Mouse (Mus musculus) G1E (cell line): ENCODE data around the gene Coro1a. TPM values are rescaled to one million over a fixed set of nuclear protein-coding genes. Genes with fewer than 3 reads are reported as not detected.
"Not testable (repeated sequence)": the region's sequence is repeated elsewhere in the genome, so short reads cannot be mapped to it uniquely, and the experiment has no call there.

Experiments used
- ATAC-seq: 2 replicates; pipeline ENCODE4 v1.8.0; 2016; ENCODE audit warnings: mild to moderate bottlenecking; ENCODE audit not compliant: insufficient number of reproducible peaks, poor library complexity, low FRiP score, severe bottlenecking; ENCODE audit errors: extremely low read depth
- DNase-seq: peaks from one replicate; pipeline ENCODE4 v3.0.0; 2012; ENCODE audit warnings: low spot score
- H3K27me3 ChIP-seq: 2 replicates; pipeline ENCODE4 v1.6.1; 2012; ENCODE audit warnings: mild to moderate bottlenecking, low read length, inconsistent platforms; ENCODE audit not compliant: insufficient read depth
- H3K36me3 ChIP-seq: replicated peaks from 2 replicates; pipeline ENCODE3; 2012; ENCODE audit warnings: mild to moderate bottlenecking, inconsistent platforms
- H3K4me1 ChIP-seq: 2 replicates; pipeline ENCODE4 v1.6.1; 2012; ENCODE audit warnings: low read depth, low read length, inconsistent platforms, mixed read lengths; ENCODE audit not compliant: insufficient read depth
- H3K4me3 ChIP-seq: 2 replicates; pipeline ENCODE4 v1.5.1; 2012; ENCODE audit warnings: low read depth, mild to moderate bottlenecking, inconsistent platforms, low read length, moderate library complexity, mixed read lengths
- H3K9me3 ChIP-seq: replicated peaks from 2 replicates; pipeline ENCODE4 v1.6.1; 2012; ENCODE audit warnings: inconsistent platforms
- CTCF ChIP-seq: IDR thresholded peaks from 2 replicates; pipeline ENCODE4 v1.5.1; 2012; ENCODE audit warnings: low read depth, low read length, inconsistent platforms, mixed read lengths
- GATA1 ChIP-seq: IDR thresholded peaks from 2 replicates; pipeline ENCODE4 v1.6.1; 2012; ENCODE audit warnings: borderline replicate concordance, low read length, inconsistent platforms, mixed read lengths
- GATA2 ChIP-seq: IDR thresholded peaks from 2 replicates; pipeline ENCODE4 v1.6.1; 2012; ENCODE audit warnings: low read depth, low read length, inconsistent platforms, borderline replicate concordance
- POLR2AphosphoS5 ChIP-seq: IDR thresholded peaks from 2 replicates; pipeline ENCODE4 v1.6.1; 2012; ENCODE audit warnings: low read depth, low read length, inconsistent platforms; ENCODE audit not compliant: insufficient replicate concordance
- TAL1 ChIP-seq: conservative IDR thresholded peaks from 2 replicates; pipeline ENCODE4 v1.6.1; 2012; ENCODE audit warnings: low read depth, low read length, inconsistent platforms, mixed read lengths
- polyA plus RNA-seq: library from polyadenylated mRNA; stranded (reverse); fragments of >175 nt; gene quantifications from 2 replicates; pipeline ENCODE4 v1.2.3, GENCODE M21; 2012
- total RNA-seq, 2 experiments: library from RNA; stranded (forward) in 1 of 2; stranded (reverse) in 1 of 2; fragments of 200-1000 nt in 1 of 2; fragments of >200 nt in 1 of 2; fragmentation: Nextera tagmentation in 1 of 2; gene quantifications; 2 replicates each; pipeline ENCODE4 v1.2.3; 2014 to 2017

Coro1a gene
- total and polyA plus RNA-seq, 3 experiments: 36.0 to 186 (median 162) TPM

GRCm38 (mm10) chr7:126741964-126742482 is 34.4 kb upstream of the Coro1a start:
- H3K27me3 ChIP-seq: peaks cover 38% of the 10 kb centered on the region
- no peak for ATAC-seq
- no peaks in the 10 kb centered on the region for H3K9me3 ChIP-seq
- H3K36me3 ChIP-seq: no peaks in the 10 kb centered on the region
- TF ChIP-seq GATA1 (no peak), CTCF (no peak), TAL1 (no peak), POLR2AphosphoS5 (no peak), GATA2 (no peak)
- no peak for DNase-seq
- no peak overlapping the region for H3K4me3 ChIP-seq
- no peaks in the 10 kb centered on the region for H3K4me1 ChIP-seq

GRCm38 (mm10) chr7:126741452-126741851 is 33.9 kb upstream of the Coro1a start:
- Histone ChIP-seq H3K4me1 (no peaks in the 10 kb centered on the region), H3K27me3 (peaks cover 32% of the 10 kb centered on the region), H3K36me3 (no peaks in the 10 kb centered on the region), H3K9me3 (no peaks in the 10 kb centered on the region), H3K4me3 (no peak overlapping the region)
- ATAC-seq: no peak
- DNase-seq: no peak
- no peak for TF ChIP-seq GATA1
- TF ChIP-seq TAL1: no peak
- TF ChIP-seq CTCF: no peak
- TF ChIP-seq POLR2AphosphoS5: no peak
- no peak for TF ChIP-seq GATA2

- Histone ChIP-seq H3K27me3 (peaks cover 32% of the 10 kb centered on the region), H3K4me3 (no peak overlapping the region), H3K4me1 (no peaks in the 10 kb centered on the region), H3K9me3 (no peaks in the 10 kb centered on the region), H3K36me3 (no peaks in the 10 kb centered on the region)
- no peak for ATAC-seq
- TF ChIP-seq TAL1: no peak
- no peak for TF ChIP-seq GATA2
- no peak for TF ChIP-seq POLR2AphosphoS5
- TF ChIP-seq GATA1: no peak
- no peak for TF ChIP-seq CTCF
- DNase-seq: no peak
Observed at GRCm38 (mm10) chr7:126740977-126741376, 33.4 kb upstream of the Coro1a start.

- DNase-seq: no peak
- H3K36me3 ChIP-seq: no peaks in the 10 kb centered on the region
- no peak for ATAC-seq
- no peaks in the 10 kb centered on the region for H3K9me3 ChIP-seq
- H3K27me3 ChIP-seq: peaks cover 35% of the 10 kb centered on the region
- TF ChIP-seq GATA1: no peak
- TF ChIP-seq TAL1: no peak
- no peak for TF ChIP-seq CTCF
- TF ChIP-seq GATA2: no peak
- no peak overlapping the region for H3K4me3 ChIP-seq
- H3K4me1 ChIP-seq: no peaks in the 10 kb centered on the region
Observed at GRCm38 (mm10) chr7:126740132-126740735, 32.6 kb upstream of the Coro1a start.

- TF ChIP-seq GATA1 (no peak), POLR2AphosphoS5 (no peak), CTCF (no peak), GATA2 (no peak), TAL1 (no peak)
- H3K36me3 ChIP-seq: no peaks in the 10 kb centered on the region
- peaks cover 31% of the 10 kb centered on the region for H3K27me3 ChIP-seq
- H3K9me3 ChIP-seq: no peaks in the 10 kb centered on the region
- no peak overlapping the region for H3K4me3 ChIP-seq
- ATAC-seq (no peak), DNase-seq (no peak)
- no peaks in the 10 kb centered on the region for H3K4me1 ChIP-seq
Observed at GRCm38 (mm10) chr7:126739551-126739950, 32.0 kb upstream of the Coro1a start.

GRCm38 (mm10) chr7:126736122-126736521 is 28.5 kb upstream of the Coro1a start:
- ATAC-seq: no peak
- no peaks in the 10 kb centered on the region for H3K4me1 ChIP-seq
- no peaks in the 10 kb centered on the region for H3K36me3 ChIP-seq

GRCm38 (mm10) chr7:126730256-126730789 is 22.7 kb upstream of the Coro1a start:
- H3K27me3 ChIP-seq: peaks cover 13% of the 10 kb centered on the region
- not testable (repeated sequence) for H3K4me3 ChIP-seq, H3K4me1 ChIP-seq, H3K9me3 ChIP-seq, ATAC-seq, H3K36me3 ChIP-seq, DNase-seq

More at GRCm38 (mm10) chr7:126736122-126736521, 28.5 kb upstream of the Coro1a start:
- Histone ChIP-seq H3K4me3 (no peak overlapping the region), H3K27me3 (peaks cover 30% of the 10 kb centered on the region), H3K9me3 (no peaks in the 10 kb centered on the region)
- TF ChIP-seq GATA2: no peak
- no peak for TF ChIP-seq POLR2AphosphoS5
- TF ChIP-seq CTCF: no peak
- TF ChIP-seq TAL1: no peak
- no peak for TF ChIP-seq GATA1
- DNase-seq: no peak
